Mouse (Mus musculus) limb, embryonic 15.5 days (tissue): Measurements from ENCODE around the gene 1700029F12Rik. TPM values are rescaled to one million over a fixed set of nuclear protein-coding genes. Genes with fewer than 3 reads are reported as not detected.

ENCODE experiments used
- ATAC-seq: fragments of 200-750 bp; cut with Nextera tagmentation; 2 replicates; pipeline ENCODE4 v1.8.0; 2017; ENCODE audit warnings: low read depth, moderate TSS enrichment; ENCODE audit not compliant: insufficient number of reproducible peaks, low FRiP score, low TSS enrichment
- H3K27ac ChIP-seq: fragments of 300-500 bp; sonication (generic); 2 replicates; pipeline ENCODE4 v1.5.1; 2015; ENCODE audit warnings: moderate library complexity, mild to moderate bottlenecking, inconsistent platforms
- H3K27me3 ChIP-seq: fragments of 300-500 bp; sonication (generic); 2 replicates; pipeline ENCODE4 v1.6.1; 2015; ENCODE audit warnings: inconsistent platforms
- H3K36me3 ChIP-seq: fragments of 300-500 bp; sonication (generic); 2 replicates; pipeline ENCODE4 v1.6.1; 2015; ENCODE audit warnings: inconsistent platforms
- H3K4me1 ChIP-seq: fragments of 300-500 bp; sonication (generic); 2 replicates; pipeline ENCODE4 v1.6.1; 2015; ENCODE audit warnings: inconsistent platforms
- H3K4me2 ChIP-seq: fragments of 300-500 bp; sonication (generic); 2 replicates; pipeline ENCODE4 v1.6.1; 2015; ENCODE audit warnings: mild to moderate bottlenecking, inconsistent platforms
- H3K4me3 ChIP-seq: fragments of 300-500 bp; sonication (generic); 2 replicates; pipeline ENCODE4 v1.5.1; 2015; ENCODE audit warnings: mild to moderate bottlenecking, inconsistent platforms
- H3K9ac ChIP-seq: fragments of 300-500 bp; sonication (generic); 2 replicates; pipeline ENCODE4 v1.6.1; 2015; ENCODE audit warnings: inconsistent platforms
- H3K9me3 ChIP-seq: fragments of 300-500 bp; sonication (generic); 2 replicates; pipeline ENCODE4 v1.6.1; 2016; ENCODE audit warnings: inconsistent platforms
- WGBS: fragments of 180-500 bp; shearing (Covaris S2); methylation state at CpG from one replicate; pipeline ENCODE4 v1.1.7; 2015; 5-methylcytosine and 5-hydroxymethylcytosine counted together
- polyA plus RNA-seq: library from polyadenylated mRNA; unstranded; fragments of >200 nt; fragmentation: Nextera tagmentation; extraction: Ambion mirVana; gene quantifications from 2 replicates; pipeline ENCODE4 v1.2.1, GENCODE M21; 2015

The 1700029F12Rik gene
- polyA plus RNA-seq: not detected in 2 replicates

- Histone ChIP-seq H3K9me3 (no peaks in the 10 kb centered on the region), H3K36me3 (no peaks in the 10 kb centered on the region), H3K4me2 (no peak within 1 kb of the TSS), H3K27me3 (no peaks in the 10 kb centered on the region), H3K4me3 (no peak within 1 kb of the TSS), H3K27ac (no peak within 1 kb of the TSS), H3K4me1 (no peaks in the 10 kb centered on the region), H3K9ac (no peak within 1 kb of the TSS)
- ATAC-seq: no peak
- WGBS: 73% methylated on average over 2 of the region's 2 CpGs
Measured at GRCm38 (mm10) chr13:97034262-97034661, at the start of gene 1700029F12Rik. Gene 1700029F12Rik (minus strand): TSS chr13:97034362.

- H3K9ac ChIP-seq: no peak overlapping the region
- H3K4me1 ChIP-seq: no peaks in the 10 kb centered on the region
- no peak overlapping the region for H3K27ac ChIP-seq
- H3K9me3 ChIP-seq: no peaks in the 10 kb centered on the region
- H3K4me3 ChIP-seq: no peak overlapping the region
- H3K36me3 ChIP-seq: no peaks in the 10 kb centered on the region
- no peak for ATAC-seq
- H3K27me3 ChIP-seq: no peaks in the 10 kb centered on the region
- WGBS: 82% methylated on average over 7 of the region's 7 CpGs
- H3K4me2 ChIP-seq: no peak overlapping the region
Measured at GRCm38 (mm10) chr13:97082432-97082831, 48.3 kb upstream of the 1700029F12Rik start.

GRCm38 (mm10) chr13:97080615-97081014 is 46.5 kb upstream of the 1700029F12Rik start:
- H3K36me3 ChIP-seq: no peaks in the 10 kb centered on the region
- no peaks in the 10 kb centered on the region for H3K4me1 ChIP-seq
- no peak overlapping the region for H3K9ac ChIP-seq
- no peak overlapping the region for H3K4me2 ChIP-seq
- no peaks in the 10 kb centered on the region for H3K27me3 ChIP-seq
- 83% methylated on average over 3 of the region's 3 CpGs for WGBS
- H3K27ac ChIP-seq: no peak overlapping the region
- H3K9me3 ChIP-seq: no peaks in the 10 kb centered on the region
- no peak overlapping the region for H3K4me3 ChIP-seq
- no peak for ATAC-seq

- Histone ChIP-seq H3K4me3 (no peak overlapping the region), H3K4me2 (no peak overlapping the region), H3K27ac (no peak overlapping the region), H3K9me3 (no peaks in the 10 kb centered on the region), H3K4me1 (no peaks in the 10 kb centered on the region), H3K36me3 (no peaks in the 10 kb centered on the region), H3K27me3 (no peaks in the 10 kb centered on the region), H3K9ac (no peak overlapping the region)
- WGBS: 58% methylated on average over 2 of the region's 2 CpGs
- ATAC-seq: no peak
Measured at GRCm38 (mm10) chr13:97080201-97080600, 46.0 kb upstream of the 1700029F12Rik start.

- Histone ChIP-seq H3K36me3 (no peaks in the 10 kb centered on the region), H3K4me2 (no peak overlapping the region), H3K4me1 (no peaks in the 10 kb centered on the region), H3K27me3 (no peaks in the 10 kb centered on the region; the same call in 1 of the 2 replicates), H3K4me3 (no peak overlapping the region), H3K9me3 (no peaks in the 10 kb centered on the region), H3K27ac (no peak overlapping the region), H3K9ac (no peak overlapping the region)
- 92% methylated on average over 2 of the region's 2 CpGs for WGBS
- no peak for ATAC-seq
Measured at GRCm38 (mm10) chr13:97077556-97077955, 43.4 kb upstream of the 1700029F12Rik start.

GRCm38 (mm10) chr13:97073497-97073896 is 39.3 kb upstream of the 1700029F12Rik start:
- Histone ChIP-seq H3K4me3 (no peak overlapping the region), H3K27me3 (peaks cover 17% of the 10 kb centered on the region), H3K4me1 (0 out of 2 replicates have a peak, but pooled peaks cover 5% of the 10 kb centered on the region), H3K36me3 (no peaks in the 10 kb centered on the region), H3K9me3 (no peaks in the 10 kb centered on the region), H3K27ac (no peak overlapping the region), H3K9ac (no peak overlapping the region), H3K4me2 (no peak overlapping the region)
- ATAC-seq: no peak
- WGBS: 44% methylated on average over 1 of the region's 1 CpGs

- under 1% methylated on average over 65 of the region's 76 CpGs for WGBS
Measured at GRCm38 (mm10) chr13:97071626-97072241, 37.6 kb upstream of the 1700029F12Rik start.

GRCm38 (mm10) chr13:97070931-97071625 is 36.9 kb upstream of the 1700029F12Rik start:
- Histone ChIP-seq H3K4me2 (peak overlapping the region; percentile 98), H3K27ac (no peak overlapping the region), H3K4me3 (peak overlapping the region; percentile 78), H3K27me3 (peaks cover 23% of the 10 kb centered on the region), H3K36me3 (no peaks in the 10 kb centered on the region), H3K9me3 (no peaks in the 10 kb centered on the region), H3K4me1 (0 out of 2 replicates have a peak, but pooled peaks cover 5% of the 10 kb centered on the region), H3K9ac (peak overlapping the region; percentile 50)
- no peak; the same call in 1 of the 2 replicates for ATAC-seq
- WGBS: 1% methylated on average over 78 of the region's 85 CpGs

More at GRCm38 (mm10) chr13:97071626-97072241, 37.6 kb upstream of the 1700029F12Rik start:
- Histone ChIP-seq H3K4me2 (peak overlapping the region; percentile 98), H3K27ac (no peak overlapping the region), H3K9me3 (no peaks in the 10 kb centered on the region), H3K36me3 (no peaks in the 10 kb centered on the region), H3K9ac (peak overlapping the region; percentile 50), H3K4me1 (0 out of 2 replicates have a peak, but pooled peaks cover 5% of the 10 kb centered on the region), H3K4me3 (peak overlapping the region; percentile 78), H3K27me3 (peaks cover 23% of the 10 kb centered on the region)
- ATAC-seq: 0 out of 2 replicates have a peak, but pooled peaks have one; percentile 35

GRCm38 (mm10) chr13:97068151-97068550 is 34.0 kb upstream of the 1700029F12Rik start:
- Histone ChIP-seq H3K9me3 (no peaks in the 10 kb centered on the region), H3K9ac (no peak overlapping the region), H3K4me1 (0 out of 2 replicates have a peak, but pooled peaks cover 9% of the 10 kb centered on the region), H3K4me2 (no peak overlapping the region), H3K4me3 (no peak overlapping the region), H3K27me3 (peaks cover 23% of the 10 kb centered on the region), H3K36me3 (no peaks in the 10 kb centered on the region), H3K27ac (no peak overlapping the region)
- ATAC-seq: no peak
- 54% methylated on average over 8 of the region's 8 CpGs for WGBS

GRCm38 (mm10) chr13:97067691-97068090 is 33.5 kb upstream of the 1700029F12Rik start:
- Histone ChIP-seq H3K27me3 (peaks cover 23% of the 10 kb centered on the region), H3K9me3 (no peaks in the 10 kb centered on the region), H3K4me3 (no peak overlapping the region), H3K4me2 (no peak overlapping the region), H3K27ac (no peak overlapping the region), H3K4me1 (0 out of 2 replicates have a peak, but pooled peaks cover 9% of the 10 kb centered on the region), H3K9ac (no peak overlapping the region), H3K36me3 (no peaks in the 10 kb centered on the region)
- no peak for ATAC-seq
- WGBS: 18% methylated on average over 6 of the region's 6 CpGs

- no peak for ATAC-seq
- H3K9me3 ChIP-seq: no peaks in the 10 kb centered on the region
- 0 out of 2 replicates have a peak, but pooled peaks cover 9% of the 10 kb centered on the region for H3K4me1 ChIP-seq
- H3K36me3 ChIP-seq: no peaks in the 10 kb centered on the region
- H3K27ac ChIP-seq: no peak within 1 kb of the TSS
- WGBS: 64% methylated on average over 15 of the region's 15 CpGs
- H3K9ac ChIP-seq: no peak within 1 kb of the TSS
- H3K27me3 ChIP-seq: peaks cover 22% of the 10 kb centered on the region
- no peak within 1 kb of the TSS for H3K4me3 ChIP-seq
- no peak within 1 kb of the TSS for H3K4me2 ChIP-seq
Measured at GRCm38 (mm10) chr13:97066649-97067550, 32.7 kb upstream of the 1700029F12Rik start, which contains the start of gene Fam169a. Gene Fam169a (plus strand): TSS chr13:97067286.
